7 mouse cellular contexts compared by ENCODE assay signal in the genomic region with DNA sequence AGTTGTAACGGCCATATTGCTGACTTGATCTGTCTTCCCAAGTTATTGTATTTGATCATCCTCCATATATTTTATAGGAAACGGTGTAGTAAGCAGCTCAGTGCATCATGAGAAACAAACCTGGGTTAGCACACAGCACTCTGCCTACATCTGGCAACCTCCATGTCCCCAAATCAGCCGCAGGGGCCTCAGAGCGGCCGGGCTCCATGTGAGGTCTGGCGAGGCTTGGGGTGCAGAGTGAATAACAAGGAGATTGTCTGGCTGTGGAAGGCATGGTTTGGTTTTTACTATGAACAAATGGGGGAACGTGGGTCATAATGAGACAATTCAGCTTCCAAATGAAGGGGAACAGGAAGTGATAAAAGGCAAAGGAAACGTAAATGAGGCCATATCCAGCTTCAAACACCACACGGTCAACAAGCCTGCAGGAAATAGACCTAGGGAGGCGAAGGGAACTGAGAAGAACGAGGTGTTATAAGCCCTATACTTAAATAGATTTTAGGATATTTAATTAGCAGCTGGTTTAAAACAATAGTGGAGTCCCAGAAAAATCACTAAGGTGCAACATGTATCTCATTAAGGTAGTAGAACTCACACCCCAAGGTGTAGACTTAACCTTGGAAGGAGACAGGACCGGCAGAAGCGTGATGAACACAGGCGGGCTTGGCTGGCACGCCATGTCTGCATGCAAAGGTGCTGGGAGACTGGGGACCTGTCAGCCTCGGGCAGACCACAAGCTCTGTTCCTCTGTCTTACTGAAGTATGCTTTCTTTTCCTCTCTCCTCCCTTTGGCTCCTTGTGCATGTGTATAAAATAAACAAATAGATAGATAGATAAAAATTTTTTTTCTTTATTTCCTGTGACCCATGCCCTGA. TPM values are rescaled to one million over a fixed set of nuclear protein-coding genes. Genes with fewer than 3 reads are reported as not detected.
A peak's percentile ranks its signal among the peaks of the same experiment; 100 is the strongest.
DNase-seq lines count a peak whose midpoint lies in the region; ATAC-seq and TF ChIP-seq lines count a peak whose summit lies in the region.

No protein-coding gene starts in this region.

- no peaks in the 10 kb centered on the region for H3K9me3 ChIP-seq in forebrain, embryonic 16.5 days (ENCODE audit: control insufficient read depth, low read length)
- no peaks in the 10 kb centered on the region for H3K9me3 ChIP-seq in liver, embryonic 14.5 days (ENCODE audit: control insufficient read depth, low read length)
- H3K9me3 ChIP-seq in stomach, postnatal 0 days (ENCODE audit: control insufficient read depth, low read length): no peaks in the 10 kb centered on the region

- peak; percentile 30 for DNase-seq in thymus, postnatal 0 days (ENCODE audit: low spot score)
- no peak for DNase-seq in thymus, postnatal 36 days
- no peak for DNase-seq in liver, embryonic 14.5 days (ENCODE audit: low read depth in 3 of 3, low spot score in 3 of 3)
- DNase-seq in stomach, postnatal 0 days (ENCODE audit: low spot score): no peak
- no peak for DNase-seq in left cerebral cortex, adult 9 months (ENCODE audit: low spot score in 2 of 2)
- no peak for DNase-seq in spleen, postnatal 10 days (ENCODE audit: low spot score in 2 of 2)

- no peak for TF ChIP-seq CTCF in liver, embryonic 14.5 days (IDR thresholded peaks at IDR 0.05; ENCODE audit: low read depth)
- TF ChIP-seq CTCF in stomach, postnatal 0 days (IDR thresholded peaks at IDR 0.05; ENCODE audit: low read depth): no peak

- TF ChIP-seq EP300 in liver, embryonic 14.5 days (IDR thresholded peaks at IDR 0.05; ENCODE audit: low read depth): no peak
- TF ChIP-seq EP300 in stomach, postnatal 0 days (optimal IDR thresholded peaks at IDR 0.05): no peak

- 27% methylated on average over 16 of the region's 16 CpGs for WGBS in forebrain, embryonic 16.5 days
- WGBS in liver, embryonic 14.5 days (ENCODE audit: insufficient replicate concordance): 24% methylated on average over 16 of the region's 16 CpGs
- 42% methylated on average over 16 of the region's 16 CpGs for WGBS in stomach, postnatal 0 days

- peak overlapping the region; percentile 69 for H3K4me2 ChIP-seq in forebrain, embryonic 16.5 days (ENCODE audit: low read length)
- peak overlapping the region; percentile 75 for H3K4me2 ChIP-seq in liver, embryonic 14.5 days (ENCODE audit: low read depth)
- peak overlapping the region; percentile 62 for H3K4me2 ChIP-seq in stomach, postnatal 0 days (replicated peaks; ENCODE audit: low read depth)

- H3K4me3 ChIP-seq in forebrain, embryonic 16.5 days (replicated peaks; ENCODE audit: low read length): peak overlapping the region; percentile 35
- H3K4me3 ChIP-seq in liver, embryonic 14.5 days (ENCODE audit: insufficient read depth in 1 of 2, low read depth in 2 of 2, low read length in 2 of 2): peak overlapping the region in 1 of 2 experiments; percentile 47; a peak in 2 of 4 replicates
- peak overlapping the region; percentile 35 for H3K4me3 ChIP-seq in stomach, postnatal 0 days (ENCODE audit: low read depth, low read length)

- H3K36me3 ChIP-seq in forebrain, embryonic 16.5 days (ENCODE audit: control insufficient read depth, insufficient read depth): no peaks in the 10 kb centered on the region
- H3K36me3 ChIP-seq in liver, embryonic 14.5 days (replicated peaks; ENCODE audit: control insufficient read depth, insufficient read depth, low read depth): no peaks in the 10 kb centered on the region
- H3K36me3 ChIP-seq in stomach, postnatal 0 days (ENCODE audit: control insufficient read depth, insufficient read depth, low read length): no peaks in the 10 kb centered on the region

- 0 out of 2 replicates have a peak, but pooled peaks cover 2% of the 10 kb centered on the region for H3K27me3 ChIP-seq in forebrain, embryonic 16.5 days (replicated peaks; ENCODE audit: control insufficient read depth, insufficient read depth, low read length)
- H3K27me3 ChIP-seq in liver, embryonic 14.5 days (ENCODE audit: control insufficient read depth, insufficient read depth, low read length): peaks cover 6% of the 10 kb centered on the region; the same call in 1 of the 2 replicates
- H3K27me3 ChIP-seq in stomach, postnatal 0 days (ENCODE audit: control insufficient read depth, insufficient read depth, low read length): no peaks in the 10 kb centered on the region

- no peak overlapping the region; the same call in 1 of the 2 replicates for H3K9ac ChIP-seq in forebrain, embryonic 16.5 days (replicated peaks; ENCODE audit: low read depth, low read length)
- peak overlapping the region; percentile 59 for H3K9ac ChIP-seq in liver, embryonic 14.5 days (replicated peaks)
- H3K9ac ChIP-seq in stomach, postnatal 0 days (ENCODE audit: low read length): peak overlapping the region; percentile 59; the same call in 1 of the 2 replicates

- no peak overlapping the region for H3K27ac ChIP-seq in forebrain, embryonic 16.5 days (ENCODE audit: low read length)
- H3K27ac ChIP-seq in liver, embryonic 14.5 days: no peak overlapping the region
- H3K27ac ChIP-seq in stomach, postnatal 0 days (replicated peaks): no peak overlapping the region

- peaks cover 10% of the 10 kb centered on the region for H3K4me1 ChIP-seq in forebrain, embryonic 16.5 days (replicated peaks; ENCODE audit: control insufficient read depth, insufficient read depth, low read length)
- peaks cover 16 to 30% of the 10 kb centered on the region in 2 experiments for H3K4me1 ChIP-seq in liver, embryonic 14.5 days (replicated peaks; ENCODE audit: control insufficient read depth in 2 of 2, insufficient read depth in 2 of 2, low read length in 1 of 2)
- H3K4me1 ChIP-seq in stomach, postnatal 0 days (replicated peaks; ENCODE audit: control insufficient read depth, insufficient read depth): no peaks in the 10 kb centered on the region; the same call in 1 of the 2 replicates

- ATAC-seq in forebrain, embryonic 16.5 days: no peak
- ATAC-seq in liver, embryonic 14.5 days (ENCODE audit: insufficient read depth): no peak
- no peak for ATAC-seq in stomach, postnatal 0 days (ENCODE audit: low FRiP score, low TSS enrichment)

RNA-seq across cellular contexts. Expression of gene Hist4h4, which starts 11.1 kb away (rescaled TPM):
- polyA plus RNA-seq in thymus, postnatal 0 days (2015; fragmentation: Nextera tagmentation; extraction: Ambion mirVana): 1.3 and 2.0 TPM in 2 replicates
- polyA plus RNA-seq in forebrain, embryonic 16.5 days (2015; fragmentation: Nextera tagmentation; extraction: Ambion mirVana): 0.62 and 0.81 TPM in 2 replicates
- 2.4 and 3.2 TPM in 2 replicates for polyA plus RNA-seq in liver, embryonic 14.5 days (2012; rRNA removed)
- 1.6 and 1.8 TPM in 2 replicates for polyA plus RNA-seq in liver, embryonic 14.5 days (2014; fragmentation: Nextera tagmentation; extraction: Ambion mirVana)
- 0.59 and 0.68 TPM in 2 replicates for polyA plus RNA-seq in stomach, postnatal 0 days (2015; fragmentation: Nextera tagmentation; extraction: Ambion mirVana)

RNA-seq across cellular contexts. Expression of gene Gucy2c, which starts 11.6 kb away (rescaled TPM):
- 0.29 and 0.30 TPM in 2 replicates for polyA plus RNA-seq in thymus, postnatal 0 days (2015; fragmentation: Nextera tagmentation; extraction: Ambion mirVana)
- polyA plus RNA-seq in forebrain, embryonic 16.5 days (2015; fragmentation: Nextera tagmentation; extraction: Ambion mirVana): 0.15 TPM in 1 of 2 replicates, not detected in the other
- 0.08 and 0.11 TPM in 2 replicates for polyA plus RNA-seq in liver, embryonic 14.5 days (2012; rRNA removed)
- 0.06 and 0.10 TPM in 2 replicates for polyA plus RNA-seq in liver, embryonic 14.5 days (2014; fragmentation: Nextera tagmentation; extraction: Ambion mirVana)
- polyA plus RNA-seq in stomach, postnatal 0 days (2015; fragmentation: Nextera tagmentation; extraction: Ambion mirVana): 2.0 and 2.5 TPM in 2 replicates

RNA-seq across cellular contexts. Expression of gene H2afj, which starts 14.9 kb away (rescaled TPM):
- 341 and 352 TPM in 2 replicates for polyA plus RNA-seq in thymus, postnatal 0 days (2015; fragmentation: Nextera tagmentation; extraction: Ambion mirVana)
- 107 and 113 TPM in 2 replicates for polyA plus RNA-seq in forebrain, embryonic 16.5 days (2015; fragmentation: Nextera tagmentation; extraction: Ambion mirVana)
- polyA plus RNA-seq in liver, embryonic 14.5 days (2012; rRNA removed): 62.4 and 112 TPM in 2 replicates
- 130 and 133 TPM in 2 replicates for polyA plus RNA-seq in liver, embryonic 14.5 days (2014; fragmentation: Nextera tagmentation; extraction: Ambion mirVana)
- polyA plus RNA-seq in stomach, postnatal 0 days (2015; fragmentation: Nextera tagmentation; extraction: Ambion mirVana): 439 and 445 TPM in 2 replicates

RNA-seq across cellular contexts. Expression of gene BC049715, which starts 34.3 kb away (rescaled TPM):
- 2.1 and 3.0 TPM in 2 replicates for polyA plus RNA-seq in thymus, postnatal 0 days (2015; fragmentation: Nextera tagmentation; extraction: Ambion mirVana)
- 1.0 and 1.4 TPM in 2 replicates for polyA plus RNA-seq in forebrain, embryonic 16.5 days (2015; fragmentation: Nextera tagmentation; extraction: Ambion mirVana)
- polyA plus RNA-seq in liver, embryonic 14.5 days (2012; rRNA removed): 0.13 and 0.73 TPM in 2 replicates
- 0.57 and 0.71 TPM in 2 replicates for polyA plus RNA-seq in liver, embryonic 14.5 days (2014; fragmentation: Nextera tagmentation; extraction: Ambion mirVana)
- 0.46 and 0.96 TPM in 2 replicates for polyA plus RNA-seq in stomach, postnatal 0 days (2015; fragmentation: Nextera tagmentation; extraction: Ambion mirVana)

RNA-seq across cellular contexts. Expression of gene Wbp11, which starts 34.9 kb away (rescaled TPM):
- 88.9 and 90.5 TPM in 2 replicates for polyA plus RNA-seq in thymus, postnatal 0 days (2015; fragmentation: Nextera tagmentation; extraction: Ambion mirVana)
- polyA plus RNA-seq in forebrain, embryonic 16.5 days (2015; fragmentation: Nextera tagmentation; extraction: Ambion mirVana): 79.2 and 82.3 TPM in 2 replicates
- 27.1 and 37.6 TPM in 2 replicates for polyA plus RNA-seq in liver, embryonic 14.5 days (2012; rRNA removed)
- polyA plus RNA-seq in liver, embryonic 14.5 days (2014; fragmentation: Nextera tagmentation; extraction: Ambion mirVana): 51.3 and 59.3 TPM in 2 replicates
- 39.8 and 42.8 TPM in 2 replicates for polyA plus RNA-seq in stomach, postnatal 0 days (2015; fragmentation: Nextera tagmentation; extraction: Ambion mirVana)
